Mouse (Mus musculus) hindbrain, postnatal 0 days (tissue): ENCODE results near the gene Cdh8. TPM values are rescaled to one million over a fixed set of nuclear protein-coding genes. Genes with fewer than 3 reads are reported as not detected.
"Not testable (repeated sequence)": the region's sequence is repeated elsewhere in the genome, so short reads cannot be mapped to it uniquely, and the experiment has no call there.

Experiments
- ATAC-seq: fragments of 200-750 bp; cut with Nextera tagmentation; 2 replicates; pipeline ENCODE4 v1.8.0; 2017; ENCODE audit warnings: mild to moderate bottlenecking, moderate TSS enrichment, moderate library complexity
- DNase-seq: peaks from one replicate; pipeline ENCODE4 v3.0.0-alpha.2; 2015; ENCODE audit warnings: low spot score
- H3K27ac ChIP-seq: fragments of 300-500 bp; sonication (generic); 2 replicates; pipeline ENCODE4 v1.5.1; 2014; ENCODE audit warnings: mild to moderate bottlenecking
- H3K27me3 ChIP-seq: fragments of 300-500 bp; sonication (generic); 2 replicates; pipeline ENCODE4 v1.6.1; 2014; ENCODE audit warnings: low read length, mixed read lengths; ENCODE audit not compliant: insufficient read depth
- H3K36me3 ChIP-seq: fragments of 300-500 bp; sonication (generic); 2 replicates; pipeline ENCODE4 v1.6.1; 2014; ENCODE audit warnings: low read length, mixed read lengths; ENCODE audit not compliant: insufficient read depth
- H3K4me1 ChIP-seq: fragments of 300-500 bp; sonication (generic); 2 replicates; pipeline ENCODE4 v1.6.1; 2014; ENCODE audit warnings: antibody characterized with exemption, low read length, mixed read lengths; ENCODE audit not compliant: insufficient read depth
- H3K4me2 ChIP-seq: fragments of 300-500 bp; sonication (generic); 2 replicates; pipeline ENCODE4 v1.6.1; 2014; ENCODE audit warnings: low read depth, mild to moderate bottlenecking, low read length, moderate library complexity, mixed read lengths
- H3K4me3 ChIP-seq: fragments of 300-500 bp; sonication (generic); 2 replicates; pipeline ENCODE4 v1.5.1; 2014; ENCODE audit warnings: low read length
- H3K9ac ChIP-seq: fragments of 300-500 bp; sonication (generic); replicated peaks from 2 replicates; pipeline ENCODE4 v1.6.1; 2014; ENCODE audit warnings: mild to moderate bottlenecking, low read length, moderate library complexity, mixed read lengths
- H3K9me3 ChIP-seq: fragments of 300-500 bp; sonication (generic); 2 replicates; pipeline ENCODE4 v1.6.1; 2016; ENCODE audit warnings: low read length, mixed read lengths
- CTCF ChIP-seq: IDR thresholded peaks from 2 replicates; pipeline ENCODE4 v1.5.1; 2016; ENCODE audit warnings: antibody characterized with exemption, control low read depth, low read depth
- WGBS: fragments of 180-500 bp; shearing (Covaris S2); extraction: QIAGEN DNeasy Blood & Tissue Kit; methylation state at CpG from one replicate; pipeline ENCODE4 v1.1.7; 2014; 5-methylcytosine and 5-hydroxymethylcytosine counted together
- polyA plus RNA-seq: library from polyadenylated mRNA; unstranded; fragments of >200 nt; fragmentation: Nextera tagmentation; extraction: Ambion mirVana; gene quantifications from 2 replicates; pipeline ENCODE4 v1.2.1, GENCODE M21; 2015
- total RNA-seq: library from RNA; depleted of rRNA; stranded (reverse); fragments of >200 nt; gene quantifications from 2 replicates; pipeline ENCODE4 v1.2.3, GENCODE M21; 2014

Gene Cdh8
- total and polyA plus RNA-seq, 2 experiments from 2014 or later = 56.2 to 96.6 TPM

DNA sequence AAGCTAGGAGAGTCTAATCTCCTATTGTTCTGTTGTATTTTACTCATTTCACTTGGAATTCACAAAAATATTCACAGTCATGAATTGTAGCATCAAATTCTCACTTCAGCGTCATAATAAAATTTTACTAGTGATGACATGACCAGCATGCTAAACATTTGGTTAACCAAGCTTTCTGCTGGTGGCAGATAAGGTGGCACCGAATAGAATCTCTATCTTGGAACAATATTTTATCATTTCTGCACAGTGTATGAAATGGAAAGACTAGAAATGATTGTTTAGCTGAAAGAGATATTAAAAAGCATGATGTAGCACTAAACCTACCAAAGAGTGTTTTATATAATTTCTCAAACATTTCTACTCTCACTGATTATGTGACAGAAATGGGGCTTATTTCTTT is 225.6 kb downstream of the Cdh8 start:
- no peaks in the 10 kb centered on the region for H3K27me3 ChIP-seq
- ATAC-seq = no peak
- no peak overlapping the region for H3K4me2 ChIP-seq
- WGBS = 81% methylated on average over 2 of the region's 2 CpGs
- no peak for TF ChIP-seq CTCF
- no peak overlapping the region for H3K4me3 ChIP-seq
- H3K9me3 ChIP-seq = no peaks in the 10 kb centered on the region
- no peaks in the 10 kb centered on the region for H3K36me3 ChIP-seq
- H3K9ac ChIP-seq = no peak overlapping the region
- DNase-seq = no peak
- no peak overlapping the region for H3K27ac ChIP-seq
- H3K4me1 ChIP-seq = no peaks in the 10 kb centered on the region

DNA sequence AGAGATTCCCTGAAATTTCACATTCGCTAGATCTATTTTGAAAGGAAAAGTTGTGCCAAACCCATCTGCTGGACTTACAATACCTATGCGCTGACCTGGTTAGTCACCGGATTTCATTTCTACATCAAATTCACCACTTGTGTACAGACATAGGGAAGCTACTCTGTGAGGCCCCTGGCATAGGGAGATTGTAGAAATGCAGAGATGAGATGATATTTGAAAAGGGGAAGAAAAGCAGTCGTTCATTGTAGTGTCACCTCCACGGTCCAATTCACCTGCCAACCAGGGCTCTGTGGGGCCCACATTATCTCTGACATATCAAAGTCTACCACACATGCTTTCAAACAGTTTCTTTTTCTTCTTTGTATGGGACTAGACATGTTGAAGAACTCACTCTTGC is 229.4 kb downstream of the Cdh8 start:
- Histone ChIP-seq H3K4me2 (no peak overlapping the region), H3K36me3 (no peaks in the 10 kb centered on the region), H3K9ac (no peak overlapping the region), H3K4me1 (no peaks in the 10 kb centered on the region), H3K27ac (no peak overlapping the region), H3K27me3 (no peaks in the 10 kb centered on the region), H3K9me3 (no peaks in the 10 kb centered on the region), H3K4me3 (no peak overlapping the region)
- ATAC-seq (no peak), DNase-seq (no peak)
- 92% methylated on average over 5 of the region's 5 CpGs for WGBS
- no peak for TF ChIP-seq CTCF

DNA sequence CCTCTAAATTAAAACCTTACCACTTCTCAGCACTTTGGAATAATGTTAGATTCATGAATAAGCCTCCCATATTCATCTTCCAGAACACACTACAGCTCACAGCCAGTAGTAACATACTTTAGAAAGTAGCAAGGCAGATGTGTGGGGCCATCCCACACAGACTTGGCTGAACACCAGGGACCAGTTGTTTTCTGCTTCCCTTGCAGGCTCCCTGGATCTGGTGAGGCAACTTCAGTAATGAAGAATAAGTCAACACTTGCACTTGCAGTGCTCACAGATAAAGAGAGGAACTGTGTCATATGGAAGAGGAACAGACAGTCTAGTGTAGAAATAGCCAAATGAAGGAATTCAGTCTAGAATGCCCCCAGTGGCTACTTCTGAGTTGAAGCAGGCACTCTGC is 232.1 kb downstream of the Cdh8 start:
- Histone ChIP-seq H3K27me3 (no peaks in the 10 kb centered on the region), H3K36me3 (no peaks in the 10 kb centered on the region), H3K27ac (no peak overlapping the region), H3K9ac (no peak overlapping the region), H3K9me3 (no peaks in the 10 kb centered on the region), H3K4me2 (no peak overlapping the region), H3K4me1 (no peaks in the 10 kb centered on the region), H3K4me3 (no peak overlapping the region)
- ATAC-seq (no peak), DNase-seq (no peak)
- TF ChIP-seq CTCF = no peak

DNA sequence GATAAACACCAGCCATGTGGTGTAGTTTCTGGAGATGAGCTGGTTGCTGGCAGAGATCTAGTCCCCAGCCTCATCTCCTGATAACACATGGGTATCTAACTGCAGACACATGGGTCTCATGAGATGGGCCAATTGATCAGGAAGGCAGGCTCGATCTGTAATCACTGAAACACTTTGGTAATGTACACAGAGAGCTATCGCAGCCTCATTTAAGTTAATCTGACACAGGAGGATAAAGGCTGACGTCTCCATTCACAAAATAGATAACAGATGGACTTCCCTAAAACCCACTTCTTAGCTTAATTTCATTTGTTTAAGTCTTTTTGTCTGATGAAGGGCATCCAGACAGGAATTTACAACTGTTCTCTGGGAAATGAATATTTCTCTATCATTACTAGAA is 249.3 kb downstream of the Cdh8 start:
- 69% methylated on average over 3 of the region's 3 CpGs for WGBS
- H3K36me3 ChIP-seq = no peaks in the 10 kb centered on the region
- no peak overlapping the region for H3K27ac ChIP-seq
- H3K9me3 ChIP-seq = no peaks in the 10 kb centered on the region
- H3K4me3 ChIP-seq = no peak overlapping the region
- no peak overlapping the region for H3K4me2 ChIP-seq
- no peak for TF ChIP-seq CTCF
- H3K4me1 ChIP-seq = no peaks in the 10 kb centered on the region
- no peak for ATAC-seq
- no peak overlapping the region for H3K9ac ChIP-seq
- H3K27me3 ChIP-seq = no peaks in the 10 kb centered on the region
- no peak for DNase-seq

DNA sequence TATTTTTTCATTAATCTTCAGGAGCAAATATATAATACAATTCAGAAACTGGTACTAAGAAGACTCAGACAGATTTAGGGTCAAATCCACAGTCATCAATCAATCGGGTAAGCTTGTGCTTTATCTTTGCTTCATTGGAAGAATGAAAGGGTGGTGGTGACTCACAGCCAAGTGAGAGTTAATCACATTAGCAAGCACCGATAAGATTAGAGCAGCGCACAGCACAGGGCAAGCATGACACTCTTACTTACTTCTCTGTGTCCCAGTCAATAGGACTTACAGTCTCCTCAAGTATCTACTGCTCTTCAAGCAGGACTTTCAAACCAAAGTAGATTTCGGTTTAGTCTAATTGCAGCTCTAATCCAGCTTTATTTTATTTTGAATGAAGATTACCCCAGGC is 254.6 kb downstream of the Cdh8 start:
- ATAC-seq = no peak
- no peak for TF ChIP-seq CTCF

DNA sequence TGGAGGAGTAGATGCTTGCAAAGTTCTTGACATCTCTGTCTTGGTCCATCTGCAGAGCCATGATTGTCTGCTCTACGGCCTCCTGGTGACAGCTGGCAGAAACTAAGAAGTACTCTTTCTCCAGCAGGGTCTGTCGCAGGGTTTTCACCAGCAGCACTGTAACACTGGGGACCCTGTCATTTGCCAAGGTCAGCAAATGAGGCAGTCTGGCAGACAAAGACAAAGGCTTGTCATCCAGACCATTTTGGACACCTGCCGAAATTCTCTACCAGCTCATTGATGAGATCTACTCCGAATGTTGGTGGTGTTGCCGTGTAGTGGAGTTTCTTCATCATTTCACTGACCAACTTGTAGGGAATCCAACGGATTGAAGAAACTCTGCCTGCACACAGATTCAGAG is 270.8 kb downstream of the Cdh8 start:
- ATAC-seq = no peak
- Histone ChIP-seq H3K27me3 (no peaks in the 10 kb centered on the region), H3K27ac (no peak overlapping the region), H3K4me3 (no peak overlapping the region), H3K36me3 (no peaks in the 10 kb centered on the region), H3K4me1 (no peaks in the 10 kb centered on the region), H3K4me2 (no peak overlapping the region), H3K9ac (no peak overlapping the region), H3K9me3 (no peaks in the 10 kb centered on the region)
- DNase-seq = no peak
- no peak for TF ChIP-seq CTCF
- WGBS = 81% methylated on average over 6 of the region's 6 CpGs

More for the DNA sequence above, 254.6 kb downstream of the Cdh8 start:
- DNase-seq = no peak
- no peaks in the 10 kb centered on the region for H3K27me3 ChIP-seq
- H3K4me3 ChIP-seq = no peak overlapping the region
- H3K27ac ChIP-seq = no peak overlapping the region
- WGBS = 60% methylated on average over 4 of the region's 4 CpGs
- no peaks in the 10 kb centered on the region for H3K4me1 ChIP-seq
- no peak overlapping the region for H3K4me2 ChIP-seq
- no peaks in the 10 kb centered on the region for H3K9me3 ChIP-seq
- no peaks in the 10 kb centered on the region for H3K36me3 ChIP-seq
- no peak overlapping the region for H3K9ac ChIP-seq

DNA sequence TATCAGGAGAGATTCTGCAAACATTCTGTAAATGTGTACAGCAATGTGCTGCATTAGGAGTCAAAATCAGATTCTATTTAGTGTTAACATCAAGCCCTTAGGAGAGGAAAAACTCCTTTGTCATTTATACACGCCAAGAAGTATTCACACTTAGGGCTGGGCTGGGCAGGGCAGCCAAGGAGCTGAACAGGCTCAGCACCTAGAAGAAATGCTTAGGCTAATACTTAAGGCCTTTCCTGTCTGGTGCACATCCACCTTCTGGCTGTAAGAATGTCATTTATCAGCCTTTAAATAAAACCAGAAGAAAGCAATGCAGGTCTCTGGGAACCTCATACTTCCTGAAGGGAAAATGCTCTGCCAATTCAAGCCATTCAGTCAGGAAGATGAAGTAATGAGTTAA is 271.5 kb downstream of the Cdh8 start:
- H3K4me3 ChIP-seq, H3K36me3 ChIP-seq, H3K4me1 ChIP-seq, H3K27ac ChIP-seq, H3K9me3 ChIP-seq, H3K9ac ChIP-seq, H3K4me2 ChIP-seq, ATAC-seq, DNase-seq, H3K27me3 ChIP-seq: not testable (repeated sequence)
- 63% methylated on average over 1 of the region's 1 CpGs for WGBS
